Mouse (Mus musculus) bone marrow, adult 2 months (tissue): ENCODE measurements around the gene Akna.

Experiments used
- CTCF ChIP-seq: fragments of 200-500 bp; IDR thresholded peaks from 2 replicates; pipeline ENCODE4 v1.5.1; 2011; ENCODE audit warnings: low read length, control low read depth; ENCODE audit not compliant: control insufficient read depth, insufficient read depth
- POLR2A ChIP-seq: fragments of 200-500 bp; IDR thresholded peaks from 2 replicates; pipeline ENCODE4 v1.6.1; 2011; ENCODE audit warnings: low read depth, mild to moderate bottlenecking, control low read depth, low read length, borderline replicate concordance; ENCODE audit not compliant: control insufficient read depth

GRCm38 (mm10) chr4:63431098-63431497 is 27.9 kb upstream of the Akna start:
- no peak for TF ChIP-seq CTCF
- no peak for TF ChIP-seq POLR2A
